Mouse (Mus musculus): Measurements from ENCODE around the gene Gm44790.

DNA sequence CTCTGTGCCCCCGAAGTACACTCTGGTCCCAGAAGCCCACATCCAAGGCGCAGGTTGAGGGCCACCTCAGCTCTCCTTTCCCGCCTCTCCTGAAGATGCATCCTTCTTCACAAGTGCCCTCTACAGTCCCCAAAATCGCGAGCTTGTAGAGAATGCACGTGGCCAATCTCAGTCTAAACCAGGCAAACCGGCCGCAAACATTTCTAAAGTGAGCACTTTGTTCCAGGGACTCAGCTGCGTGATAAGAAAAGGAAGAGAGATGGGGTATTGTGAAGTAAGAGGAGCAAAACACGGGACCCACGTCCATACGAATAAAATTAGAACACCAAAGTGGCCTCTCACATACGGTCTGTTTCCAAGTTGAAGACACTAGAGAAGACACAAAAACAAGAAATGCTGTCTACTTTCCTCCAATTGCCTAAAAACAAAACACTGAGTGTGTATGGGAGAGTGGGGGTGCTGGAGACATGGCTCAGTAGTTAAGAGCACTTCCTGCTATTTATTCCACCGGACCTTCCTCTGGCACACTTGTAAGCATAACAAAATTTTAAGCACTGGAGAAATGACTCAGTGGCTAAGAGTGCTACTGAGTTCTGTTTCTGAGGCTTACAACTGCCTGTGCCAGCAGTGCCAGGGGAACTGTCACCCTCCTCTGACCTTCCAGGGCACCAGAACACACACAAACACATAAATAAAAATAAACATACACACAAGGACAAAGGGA is 29.0 kb upstream of the Gm44790 start:
- TF ChIP-seq GATA1 (IDR thresholded peaks at IDR 0.05; ENCODE audit: low read length) (no peak), TAL1 (IDR thresholded peaks at IDR 0.05; ENCODE audit: low read length) (no peak)

Measured in erythroblast, embryonic 14.5 days (primary cell).